Mouse (Mus musculus) cortical plate, adult 2 months (tissue): ENCODE measurements around the gene Pbx2.

Source experiments
- CTCF ChIP-seq: fragments of 200-500 bp; IDR thresholded peaks from 2 replicates; pipeline ENCODE4 v1.5.1; 2011; ENCODE audit warnings: mild to moderate bottlenecking, control low read depth, low read length; ENCODE audit not compliant: insufficient read depth; ENCODE audit errors: extremely low read depth
- POLR2A ChIP-seq: fragments of 200-500 bp; IDR thresholded peaks from 2 replicates; pipeline ENCODE4 v1.6.1; 2011; ENCODE audit warnings: mild to moderate bottlenecking, low read length, control low read depth; ENCODE audit not compliant: insufficient read depth; ENCODE audit errors: extremely low read depth

GRCm38 (mm10) chr17:34569919-34570318, 21.1 kb upstream of the Pbx2 start:
- TF ChIP-seq POLR2A, result no peak
- TF ChIP-seq CTCF, result no peak
